Mouse (Mus musculus): ENCODE measurements around the gene Heg1. TPM values are rescaled to one million over a fixed set of nuclear protein-coding genes. Genes with fewer than 3 reads are reported as not detected.

The Heg1 gene
- polyA plus RNA-seq, 1 experiment from 2014 or later = 37.7 TPM

- no peak within 1 kb of the TSS for H3K4me3 ChIP-seq (replicated peaks)
- no peaks in the 10 kb centered on the region for H3K9me3 ChIP-seq
- H3K4me1 ChIP-seq = peaks cover 4% of the 10 kb centered on the region; the same call in 1 of the 2 replicates
- no peak within 1 kb of the TSS for H3K27ac ChIP-seq
- no peak within 1 kb of the TSS for H3K9ac ChIP-seq
- H3K4me2 ChIP-seq = no peak within 1 kb of the TSS
- ATAC-seq (ENCODE audit: low FRiP score) = no peak
- no peaks in the 10 kb centered on the region for H3K27me3 ChIP-seq
- 90% methylated on average over 10 of the region's 10 CpGs for WGBS
- no peaks in the 10 kb centered on the region for H3K36me3 ChIP-seq (replicated peaks)
These were observed 109.9 kb downstream of the Heg1 start, which contains the start of gene Muc13 for GRCm38 (mm10) chr16:33793846-33794791. Gene Muc13 (plus strand): TSS chr16:33794037.

DNA sequence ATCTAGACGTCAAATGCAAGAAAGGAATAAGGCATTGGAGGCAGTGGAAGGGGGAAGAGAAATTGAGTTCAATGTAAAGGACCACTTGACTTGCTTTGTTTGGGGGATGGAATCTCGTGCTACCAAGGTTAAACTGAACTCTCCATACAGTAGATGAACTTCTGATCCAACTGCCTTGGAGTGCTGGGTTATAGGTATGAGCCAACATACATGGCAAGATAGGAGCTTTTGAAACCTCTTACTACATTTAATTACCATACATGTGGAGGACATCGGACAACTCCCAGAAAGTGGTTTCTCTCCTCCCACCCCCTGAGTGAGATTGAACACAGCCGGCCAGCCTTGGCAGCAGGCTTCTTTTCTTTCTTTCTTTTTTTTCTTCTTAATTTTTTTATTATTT lies 110.9 kb downstream of the Heg1 start:
- Histone ChIP-seq H3K36me3 (replicated peaks) (no peaks in the 10 kb centered on the region), H3K9ac (no peak overlapping the region), H3K9me3 (no peaks in the 10 kb centered on the region), H3K27me3 (no peaks in the 10 kb centered on the region), H3K27ac (no peak overlapping the region), H3K4me3 (replicated peaks) (no peak overlapping the region), H3K4me1 (peaks cover 4% of the 10 kb centered on the region; the same call in 1 of the 2 replicates), H3K4me2 (no peak overlapping the region)
- WGBS = 88% methylated on average over 4 of the region's 4 CpGs
- ATAC-seq (ENCODE audit: low FRiP score) = no peak

DNA sequence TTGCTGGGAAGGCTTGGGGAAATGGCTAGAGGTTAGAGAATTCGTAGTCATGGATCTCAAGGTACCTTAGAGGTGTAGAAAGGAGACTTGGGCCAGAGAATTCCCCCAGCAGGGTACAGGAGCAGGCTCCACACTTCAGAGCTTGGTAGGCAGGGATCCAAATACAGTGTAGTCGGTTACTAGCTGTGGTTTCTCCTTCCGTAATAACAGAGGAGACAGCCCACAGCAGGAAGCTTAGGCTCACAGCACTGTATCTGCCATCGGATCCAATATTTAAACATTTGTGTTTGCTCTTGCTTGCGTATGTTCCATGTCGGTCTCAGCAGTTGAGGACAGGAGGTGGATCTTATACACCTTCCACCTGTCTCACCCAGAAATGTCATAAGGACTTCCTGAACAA lies 111.7 kb downstream of the Heg1 start:
- Histone ChIP-seq H3K4me2 (no peak overlapping the region), H3K9me3 (no peaks in the 10 kb centered on the region), H3K4me1 (peaks cover 4% of the 10 kb centered on the region; the same call in 1 of the 2 replicates), H3K9ac (no peak overlapping the region), H3K27me3 (no peaks in the 10 kb centered on the region), H3K27ac (no peak overlapping the region), H3K36me3 (replicated peaks) (no peaks in the 10 kb centered on the region), H3K4me3 (replicated peaks) (no peak overlapping the region)
- ATAC-seq (ENCODE audit: low FRiP score) = no peak
- WGBS = 89% methylated on average over 6 of the region's 6 CpGs

- no peaks in the 10 kb centered on the region for H3K36me3 ChIP-seq (replicated peaks)
- no peaks in the 10 kb centered on the region for H3K9me3 ChIP-seq
- H3K4me2 ChIP-seq = no peak overlapping the region
- no peak for ATAC-seq (ENCODE audit: low FRiP score)
- no peaks in the 10 kb centered on the region for H3K27me3 ChIP-seq
- 87% methylated on average over 3 of the region's 3 CpGs for WGBS
- no peak overlapping the region for H3K4me3 ChIP-seq (replicated peaks)
- H3K27ac ChIP-seq = no peak overlapping the region
- H3K9ac ChIP-seq = no peak overlapping the region
- H3K4me1 ChIP-seq = peaks cover 4% of the 10 kb centered on the region; the same call in 1 of the 2 replicates
These were observed 112.6 kb downstream of the Heg1 start for GRCm38 (mm10) chr16:33796756-33797155.

DNA sequence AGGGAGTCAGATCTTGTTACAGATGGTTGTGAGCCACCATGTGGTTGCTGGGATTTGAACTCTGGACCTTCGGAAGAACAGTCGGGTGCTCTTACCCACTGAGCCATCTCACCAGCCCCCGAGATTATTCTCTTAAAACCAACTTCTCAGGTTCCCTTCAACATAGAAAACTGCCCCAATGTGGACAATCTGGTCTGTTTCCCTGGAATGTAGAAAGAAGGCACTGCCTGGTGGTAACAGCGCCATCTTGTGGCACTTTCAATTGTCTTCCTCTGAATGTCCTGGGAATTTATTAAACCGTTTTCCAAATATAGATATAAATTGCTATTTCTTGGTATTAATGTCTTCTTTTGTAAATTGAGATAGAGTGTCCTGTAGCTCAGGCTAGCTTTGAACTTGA lies 113.7 kb downstream of the Heg1 start:
- Histone ChIP-seq H3K9ac (no peak overlapping the region), H3K27ac (no peak overlapping the region), H3K27me3 (no peaks in the 10 kb centered on the region), H3K9me3 (no peaks in the 10 kb centered on the region), H3K4me2 (no peak overlapping the region), H3K4me3 (replicated peaks) (no peak overlapping the region), H3K36me3 (replicated peaks) (no peaks in the 10 kb centered on the region), H3K4me1 (peaks cover 2% of the 10 kb centered on the region; the same call in 1 of the 2 replicates)
- WGBS = 44% methylated on average over 5 of the region's 5 CpGs
- ATAC-seq (ENCODE audit: low FRiP score) = no peak

DNA sequence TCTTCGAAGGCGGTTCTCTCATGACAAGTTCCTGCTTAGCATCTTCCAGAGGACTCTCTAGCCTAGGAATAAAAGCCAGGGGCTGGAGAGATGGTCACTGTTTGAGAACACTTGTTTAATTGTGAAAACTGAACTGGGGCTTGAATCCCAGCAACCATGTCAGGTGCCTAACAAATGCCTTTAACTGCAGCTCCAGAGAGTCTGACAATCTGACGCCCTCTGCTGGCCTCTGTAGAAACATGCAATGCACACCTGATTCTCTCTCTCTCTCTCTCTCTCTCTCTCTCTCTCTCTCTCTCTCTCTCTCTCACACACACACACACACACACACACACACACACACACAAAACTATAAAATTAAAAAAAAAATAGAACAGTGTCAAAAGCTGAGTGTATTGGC lies 125.8 kb downstream of the Heg1 start:
- H3K27ac ChIP-seq = no peak overlapping the region
- H3K4me3 ChIP-seq (replicated peaks) = no peak overlapping the region
- WGBS = 65% methylated on average over 3 of the region's 3 CpGs
- no peaks in the 10 kb centered on the region for H3K27me3 ChIP-seq
- H3K9me3 ChIP-seq = peaks cover 3% of the 10 kb centered on the region; the same call in 1 of the 2 replicates
- no peak overlapping the region for H3K4me2 ChIP-seq
- no peaks in the 10 kb centered on the region for H3K4me1 ChIP-seq
- no peak for ATAC-seq (ENCODE audit: low FRiP score)
- no peaks in the 10 kb centered on the region for H3K36me3 ChIP-seq (replicated peaks)
- H3K9ac ChIP-seq = no peak overlapping the region

- Histone ChIP-seq H3K9me3 (no peaks in the 10 kb centered on the region), H3K27ac (no peak overlapping the region), H3K4me3 (replicated peaks) (no peak overlapping the region), H3K36me3 (replicated peaks) (no peaks in the 10 kb centered on the region), H3K9ac (no peak overlapping the region), H3K4me2 (no peak overlapping the region), H3K4me1 (no peaks in the 10 kb centered on the region), H3K27me3 (peaks cover 6% of the 10 kb centered on the region; the same call in 1 of the 2 replicates)
- ATAC-seq (ENCODE audit: low FRiP score) = no peak
- WGBS = 86% methylated on average over 7 of the region's 7 CpGs
These were observed 134.4 kb downstream of the Heg1 start for GRCm38 (mm10) chr16:33818413-33819165.

DNA sequence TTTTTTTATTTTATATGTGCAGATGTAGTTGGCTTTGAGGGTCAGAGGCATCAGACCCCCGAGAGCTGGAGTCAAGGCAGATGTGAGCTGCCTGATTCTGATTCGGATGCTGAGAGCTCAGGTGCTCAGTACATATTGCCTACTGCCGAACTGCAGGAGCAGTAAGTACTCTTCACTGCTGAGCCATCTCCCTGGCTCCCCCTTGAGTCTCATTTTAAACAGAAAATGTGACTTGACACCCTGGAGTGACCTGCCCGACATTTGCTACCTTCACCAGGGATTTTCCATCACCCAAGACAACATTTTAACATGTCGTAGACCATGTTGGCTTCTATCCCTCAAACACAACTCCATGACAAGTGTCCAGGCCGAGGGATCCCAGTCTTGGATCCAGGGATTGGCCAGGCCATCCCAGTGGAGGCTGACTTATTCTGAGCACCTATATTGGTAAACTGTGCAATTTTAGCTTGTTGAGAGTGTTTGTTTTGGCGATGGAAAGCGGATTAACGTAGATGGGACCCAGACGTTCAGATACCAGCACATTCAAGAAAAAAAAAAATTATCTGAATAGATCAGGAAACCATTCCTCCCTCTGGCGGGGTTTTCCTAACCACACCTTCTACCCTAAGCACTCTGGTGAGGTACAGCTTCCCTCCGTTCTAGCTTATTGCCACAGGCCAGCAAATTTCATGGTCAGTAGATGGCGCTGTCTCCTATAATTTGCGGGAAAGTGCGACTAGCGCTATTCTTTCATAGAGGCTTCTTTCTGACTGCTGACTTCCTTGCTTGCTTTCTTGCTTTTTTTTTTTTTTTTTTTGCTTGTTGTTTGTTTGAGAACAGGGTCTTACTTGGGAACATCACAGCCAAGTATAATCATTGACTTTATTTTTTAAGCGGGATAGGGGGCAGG lies 136.4 kb downstream of the Heg1 start:
- WGBS = 19% methylated on average over 17 of the region's 17 CpGs
- no peak overlapping the region for H3K4me2 ChIP-seq
- H3K36me3 ChIP-seq (replicated peaks) = no peaks in the 10 kb centered on the region
- no peaks in the 10 kb centered on the region for H3K4me1 ChIP-seq
- no peaks in the 10 kb centered on the region for H3K9me3 ChIP-seq
- H3K27ac ChIP-seq = no peak overlapping the region
- ATAC-seq (ENCODE audit: low FRiP score) = 0 out of 2 replicates have a peak, but pooled peaks have one; percentile 49
- H3K4me3 ChIP-seq (replicated peaks) = no peak overlapping the region
- peaks cover 6% of the 10 kb centered on the region; the same call in 1 of the 2 replicates for H3K27me3 ChIP-seq
- no peak overlapping the region for H3K9ac ChIP-seq

Other genes starting within 250 kb of the Heg1 start
- 0.94 and 1.2 TPM in 2 replicates for gene Slc12a8, start 167.0 kb upstream of the Heg1 start, polyA plus RNA-seq (2016; fragmentation: Nextera tagmentation; extraction: Ambion mirVana)
- 0.13 TPM in 1 of 2 replicates, not detected in the other for gene Muc13, start 109.7 kb downstream of the Heg1 start, polyA plus RNA-seq (2016; fragmentation: Nextera tagmentation; extraction: Ambion mirVana)
- gene Itgb5, start 145.3 kb downstream of the Heg1 start, polyA plus RNA-seq (2016; fragmentation: Nextera tagmentation; extraction: Ambion mirVana) = 15.7 and 23.1 TPM in 2 replicates

All from forebrain, embryonic 12.5 days (tissue).